Mouse (Mus musculus) megakaryocyte, embryonic 14.5 days (primary cell): ENCODE results near the gene Ppt2. TPM values are rescaled to one million over a fixed set of nuclear protein-coding genes. Genes with fewer than 3 reads are reported as not detected.

Experiments
- H3K27me3 ChIP-seq: replicated peaks from 2 replicates; pipeline ENCODE3; 2012; ENCODE audit warnings: inconsistent platforms
- H3K36me3 ChIP-seq: replicated peaks from 2 replicates; pipeline ENCODE3; 2012; ENCODE audit warnings: low read length, inconsistent platforms, mixed read lengths
- H3K4me1 ChIP-seq: 2 replicates; pipeline ENCODE4 v1.6.1; 2012; ENCODE audit warnings: inconsistent platforms
- H3K4me3 ChIP-seq: replicated peaks from 2 replicates; pipeline ENCODE3; 2012; ENCODE audit warnings: moderate library complexity, mild to moderate bottlenecking, inconsistent platforms
- H3K9me3 ChIP-seq: 2 replicates; pipeline ENCODE4 v1.6.1; 2012; ENCODE audit warnings: inconsistent platforms
- FLI1 ChIP-seq: IDR thresholded peaks from 2 replicates; pipeline ENCODE4 v1.6.1; 2012; ENCODE audit warnings: low read length, inconsistent platforms, mixed read lengths
- GATA1 ChIP-seq: IDR thresholded peaks from 3 replicates; pipeline ENCODE4 v1.6.1; 2012; ENCODE audit warnings: mixed read lengths, low read length, inconsistent platforms, borderline replicate concordance
- polyA plus RNA-seq: library from polyadenylated mRNA; stranded (reverse); fragments of >175 nt; gene quantifications from 2 replicates; pipeline ENCODE4 v1.2.3, GENCODE M21; 2012; ENCODE audit warnings: low replicate concordance; ENCODE audit not compliant: insufficient read depth

Gene Ppt2
- polyA plus RNA-seq, 1 experiment, result 74.9 TPM

- peaks cover 69% of the 10 kb centered on the region for H3K4me1 ChIP-seq
- H3K36me3 ChIP-seq, result peaks cover 32% of the 10 kb centered on the region
- TF ChIP-seq GATA1 (no peak), FLI1 (no peak)
- H3K9me3 ChIP-seq, result no peaks in the 10 kb centered on the region
- peaks cover 48% of the 10 kb centered on the region for H3K27me3 ChIP-seq
- no peak overlapping the region for H3K4me3 ChIP-seq
Measured at GRCm38 (mm10) chr17:34658145-34658544, 29.8 kb upstream of the Ppt2 start.

- no peak overlapping the region for H3K4me3 ChIP-seq
- H3K4me1 ChIP-seq, result peaks cover 69% of the 10 kb centered on the region
- no peaks in the 10 kb centered on the region for H3K9me3 ChIP-seq
- TF ChIP-seq GATA1, result no peak
- TF ChIP-seq FLI1, result no peak
- H3K36me3 ChIP-seq, result peaks cover 41% of the 10 kb centered on the region
- peaks cover 40% of the 10 kb centered on the region for H3K27me3 ChIP-seq
Measured at GRCm38 (mm10) chr17:34657271-34657670, 29.0 kb upstream of the Ppt2 start.

- H3K36me3 ChIP-seq, result peaks cover 47% of the 10 kb centered on the region
- TF ChIP-seq FLI1 (no peak), GATA1 (no peak)
- peaks cover 68% of the 10 kb centered on the region for H3K4me1 ChIP-seq
- H3K9me3 ChIP-seq, result no peaks in the 10 kb centered on the region
- H3K4me3 ChIP-seq, result no peak overlapping the region
- H3K27me3 ChIP-seq, result peaks cover 39% of the 10 kb centered on the region
Measured at GRCm38 (mm10) chr17:34656666-34657065, 28.4 kb upstream of the Ppt2 start.

GRCm38 (mm10) chr17:34655581-34655991 is 27.3 kb upstream of the Ppt2 start:
- TF ChIP-seq GATA1 (no peak), FLI1 (no peak)
- Histone ChIP-seq H3K4me3 (no peak overlapping the region), H3K36me3 (peaks cover 57% of the 10 kb centered on the region), H3K27me3 (peaks cover 28% of the 10 kb centered on the region), H3K9me3 (no peaks in the 10 kb centered on the region), H3K4me1 (peaks cover 65% of the 10 kb centered on the region)

- no peaks in the 10 kb centered on the region for H3K9me3 ChIP-seq
- H3K36me3 ChIP-seq, result peaks cover 62% of the 10 kb centered on the region
- no peak overlapping the region for H3K4me3 ChIP-seq
- peaks cover 62% of the 10 kb centered on the region for H3K4me1 ChIP-seq
- H3K27me3 ChIP-seq, result peaks cover 24% of the 10 kb centered on the region
- no peak for TF ChIP-seq GATA1
- no peak for TF ChIP-seq FLI1
Measured at GRCm38 (mm10) chr17:34655160-34655559, 26.9 kb upstream of the Ppt2 start.

GRCm38 (mm10) chr17:34654392-34654791 is 26.1 kb upstream of the Ppt2 start:
- Histone ChIP-seq H3K4me1 (peaks cover 56% of the 10 kb centered on the region), H3K9me3 (no peaks in the 10 kb centered on the region), H3K27me3 (peaks cover 17% of the 10 kb centered on the region), H3K36me3 (peaks cover 69% of the 10 kb centered on the region), H3K4me3 (no peak overlapping the region)
- TF ChIP-seq FLI1, result no peak
- TF ChIP-seq GATA1, result no peak

DNA sequence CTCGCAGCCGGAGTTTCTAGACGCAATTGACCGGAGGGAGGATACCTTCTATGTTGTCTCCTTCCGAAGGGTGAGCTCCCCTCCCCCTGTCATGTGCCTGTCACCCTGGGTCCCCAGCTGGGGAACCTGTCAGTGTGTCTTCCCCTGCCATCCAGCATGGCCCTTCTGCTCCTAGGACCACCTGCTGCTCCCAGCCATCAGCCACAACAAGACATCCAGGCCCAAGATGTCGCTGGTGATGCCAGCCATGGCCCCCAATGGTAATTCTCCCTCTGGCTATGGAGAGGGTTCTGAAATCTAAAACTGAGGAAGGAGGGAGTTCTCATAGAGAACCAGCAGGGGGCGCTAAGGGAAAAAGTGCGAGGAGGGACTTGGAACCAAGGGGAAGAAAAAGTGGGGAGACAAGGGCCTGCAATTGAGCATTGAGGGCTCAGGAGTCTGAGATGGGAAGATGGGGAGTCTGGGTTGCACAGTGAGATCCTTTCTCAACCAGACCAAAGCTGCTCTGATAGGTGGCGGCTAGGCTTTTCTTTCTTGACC is 25.5 kb upstream of the Ppt2 start:
- Histone ChIP-seq H3K36me3 (peaks cover 75% of the 10 kb centered on the region), H3K4me3 (no peak overlapping the region)

GRCm38 (mm10) chr17:34652985-34653384 is 24.7 kb upstream of the Ppt2 start:
- Histone ChIP-seq H3K36me3 (peaks cover 82% of the 10 kb centered on the region), H3K9me3 (no peaks in the 10 kb centered on the region), H3K4me1 (peaks cover 56% of the 10 kb centered on the region), H3K4me3 (no peak overlapping the region), H3K27me3 (peaks cover 6% of the 10 kb centered on the region)
- TF ChIP-seq GATA1 (no peak), FLI1 (no peak)

More for the DNA sequence above, 25.5 kb upstream of the Ppt2 start:
- no peak for TF ChIP-seq GATA1
- no peak for TF ChIP-seq FLI1
- no peaks in the 10 kb centered on the region for H3K9me3 ChIP-seq
- peaks cover 54% of the 10 kb centered on the region for H3K4me1 ChIP-seq
- peaks cover 11% of the 10 kb centered on the region for H3K27me3 ChIP-seq

- peaks cover 58% of the 10 kb centered on the region for H3K4me1 ChIP-seq
Measured at GRCm38 (mm10) chr17:34652546-34652945, 24.2 kb upstream of the Ppt2 start.

GRCm38 (mm10) chr17:34651507-34652221 is 23.4 kb upstream of the Ppt2 start:
- H3K4me1 ChIP-seq, result peaks cover 54% of the 10 kb centered on the region
- H3K36me3 ChIP-seq, result peaks cover 82% of the 10 kb centered on the region
- TF ChIP-seq GATA1 (no peak), FLI1 (no peak)
- peaks cover 3% of the 10 kb centered on the region for H3K27me3 ChIP-seq
- H3K9me3 ChIP-seq, result no peaks in the 10 kb centered on the region
- H3K4me3 ChIP-seq, result no peak overlapping the region

More at GRCm38 (mm10) chr17:34652546-34652945, 24.2 kb upstream of the Ppt2 start:
- TF ChIP-seq GATA1 (no peak), FLI1 (no peak)
- no peak overlapping the region for H3K4me3 ChIP-seq
- H3K36me3 ChIP-seq, result peaks cover 82% of the 10 kb centered on the region
- H3K9me3 ChIP-seq, result no peaks in the 10 kb centered on the region
- peaks cover 6% of the 10 kb centered on the region for H3K27me3 ChIP-seq
